Mouse (Mus musculus): ENCODE measurements around the gene Nphp3. TPM values are rescaled to one million over a fixed set of nuclear protein-coding genes. Genes with fewer than 3 reads are reported as not detected.

Nphp3 gene
- polyA plus RNA-seq (2012; rRNA removed): 8.9 and 10.8 TPM in 2 replicates

- peak; percentile 99 to 100 for DNase-seq (ENCODE audit: extremely low spot score in 1 of 2, low spot score in 1 of 2)
These were observed at the start of gene Nphp3 for GRCm38 (mm10) chr9:104001921-104002859. Gene Nphp3 (plus strand): TSS chr9:104002544.

- no peak for DNase-seq (ENCODE audit: extremely low spot score in 1 of 2, low spot score in 1 of 2)
These were observed 43.6 kb upstream of the Nphp3 start for GRCm38 (mm10) chr9:103958722-103959121.

GRCm38 (mm10) chr9:103959989-103960388 lies 42.4 kb upstream of the Nphp3 start:
- DNase-seq (ENCODE audit: extremely low spot score in 1 of 2, low spot score in 1 of 2): no peak

- DNase-seq (ENCODE audit: extremely low spot score in 1 of 2, low spot score in 1 of 2): peak in 1 of 2 experiments; percentile 71
These were observed 5.8 kb upstream of the Nphp3 start for GRCm38 (mm10) chr9:103996496-103996895.

GRCm38 (mm10) chr9:104000601-104001000 lies 1.7 kb upstream of the Nphp3 start:
- no peak for DNase-seq (ENCODE audit: extremely low spot score in 1 of 2, low spot score in 1 of 2)

- peak; percentile 46 to 77 for DNase-seq (ENCODE audit: extremely low spot score in 1 of 2, low spot score in 1 of 2)
These were observed 578 bp downstream of the Nphp3 start for GRCm38 (mm10) chr9:104002913-104003330.

- peak in 1 of 2 experiments; percentile 47 for DNase-seq (ENCODE audit: extremely low spot score in 1 of 2, low spot score in 1 of 2)
These were observed 12.2 kb downstream of the Nphp3 start for GRCm38 (mm10) chr9:104014526-104014925.

- no peak for DNase-seq (ENCODE audit: extremely low spot score in 1 of 2, low spot score in 1 of 2)
These were observed 18.7 kb downstream of the Nphp3 start for GRCm38 (mm10) chr9:104021026-104021425.

- no peak for DNase-seq (ENCODE audit: extremely low spot score in 1 of 2, low spot score in 1 of 2)
These were observed 24.8 kb downstream of the Nphp3 start for GRCm38 (mm10) chr9:104027186-104027585.

- peak in 1 of 2 experiments; percentile 5 for DNase-seq (ENCODE audit: extremely low spot score in 1 of 2, low spot score in 1 of 2)
These were observed 27.5 kb downstream of the Nphp3 start for GRCm38 (mm10) chr9:104029861-104030260.

GRCm38 (mm10) chr9:104034231-104034630 lies 31.9 kb downstream of the Nphp3 start:
- no peak for DNase-seq (ENCODE audit: extremely low spot score in 1 of 2, low spot score in 1 of 2)

GRCm38 (mm10) chr9:104034718-104035117 lies 32.4 kb downstream of the Nphp3 start:
- no peak for DNase-seq (ENCODE audit: extremely low spot score in 1 of 2, low spot score in 1 of 2)

GRCm38 (mm10) chr9:104035261-104036015 lies 33.1 kb downstream of the Nphp3 start:
- DNase-seq (ENCODE audit: extremely low spot score in 1 of 2, low spot score in 1 of 2): peak; percentile 38 to 87

- DNase-seq (ENCODE audit: extremely low spot score in 1 of 2, low spot score in 1 of 2): no peak
These were observed 35.9 kb downstream of the Nphp3 start for GRCm38 (mm10) chr9:104038266-104038665.

- no peak for DNase-seq (ENCODE audit: extremely low spot score in 1 of 2, low spot score in 1 of 2)
These were observed 36.8 kb downstream of the Nphp3 start for GRCm38 (mm10) chr9:104039031-104039695.

- DNase-seq (ENCODE audit: extremely low spot score in 1 of 2, low spot score in 1 of 2): no peak
These were observed 37.4 kb downstream of the Nphp3 start for GRCm38 (mm10) chr9:104039742-104040141.

- no peak for DNase-seq (ENCODE audit: extremely low spot score in 1 of 2, low spot score in 1 of 2)
These were observed 38.0 kb downstream of the Nphp3 start, which contains the start of gene Gm28305 for GRCm38 (mm10) chr9:104040362-104040761. Gene Gm28305 (plus strand): TSS chr9:104040662.

- no peak for DNase-seq (ENCODE audit: extremely low spot score in 1 of 2, low spot score in 1 of 2)
These were observed 41.3 kb downstream of the Nphp3 start for GRCm38 (mm10) chr9:104043676-104044075.

- DNase-seq (ENCODE audit: extremely low spot score in 1 of 2, low spot score in 1 of 2): no peak
These were observed 48.7 kb downstream of the Nphp3 start for GRCm38 (mm10) chr9:104051028-104051427.

GRCm38 (mm10) chr9:104062430-104063243 lies 60.3 kb downstream of the Nphp3 start, which contains the start of gene Uba5:
Gene Uba5 (minus strand): TSS chr9:104063134.
- peak in 1 of 2 experiments; percentile 7 for DNase-seq (ENCODE audit: extremely low spot score in 1 of 2, low spot score in 1 of 2)
